ENCODE assay signal across 7 mouse cellular contexts in genomic region chr5:24453283-24453984, GRCm38 (mm10). TPM values are rescaled to one million over a fixed set of nuclear protein-coding genes. Genes with fewer than 3 reads are reported as not detected.
A peak's percentile ranks its signal among the peaks of the same experiment; 100 is the strongest.
DNase-seq lines count a peak whose midpoint lies in the region; ATAC-seq lines count a peak whose summit lies in the region.

No protein-coding gene starts in this region.

- WGBS in lung, embryonic 16.5 days, result 11% methylated on average over 5 of the region's 5 CpGs
- WGBS in hindbrain, embryonic 10.5 days, result 8% methylated on average over 5 of the region's 5 CpGs
- 6% methylated on average over 5 of the region's 5 CpGs for WGBS in midbrain, embryonic 12.5 days

- H3K27ac ChIP-seq in lung, embryonic 16.5 days (ENCODE audit: low read length), result peak overlapping the region; percentile 83
- H3K27ac ChIP-seq in hindbrain, embryonic 10.5 days, result peak overlapping the region; percentile 97
- peak overlapping the region; percentile 96 for H3K27ac ChIP-seq in midbrain, embryonic 12.5 days (replicated peaks)

- DNase-seq in lung, adult 18-20 months, result no peak
- peak; percentile 91 for DNase-seq in cerebellum, adult 9-11 months
- DNase-seq in hindbrain, embryonic 10.5 days (ENCODE audit: low spot score), result peak; percentile 65
- DNase-seq in adrenal gland, postnatal 14 days, result no peak
- DNase-seq in thymus, postnatal 14 days, result no peak

- H3K4me3 ChIP-seq in lung, embryonic 16.5 days (ENCODE audit: low read length), result peak overlapping the region; percentile 89
- peak overlapping the region; percentile 95 for H3K4me3 ChIP-seq in hindbrain, embryonic 10.5 days
- H3K4me3 ChIP-seq in midbrain, embryonic 12.5 days, result peak overlapping the region; percentile 96

- no peaks in the 10 kb centered on the region for H3K9me3 ChIP-seq in lung, embryonic 16.5 days (ENCODE audit: control insufficient read depth, low read length)
- no peaks in the 10 kb centered on the region for H3K9me3 ChIP-seq in hindbrain, embryonic 10.5 days
- no peaks in the 10 kb centered on the region for H3K9me3 ChIP-seq in midbrain, embryonic 12.5 days

- H3K27me3 ChIP-seq in lung, embryonic 16.5 days (ENCODE audit: control insufficient read depth, insufficient read depth, low read depth, low read length), result no peaks in the 10 kb centered on the region
- peaks cover 24% of the 10 kb centered on the region; the same call in 1 of the 2 replicates for H3K27me3 ChIP-seq in hindbrain, embryonic 10.5 days (ENCODE audit: insufficient read depth, poor library complexity, severe bottlenecking)
- H3K27me3 ChIP-seq in midbrain, embryonic 12.5 days, result peaks cover 9% of the 10 kb centered on the region; the same call in 1 of the 2 replicates

- peaks cover 31% of the 10 kb centered on the region for H3K4me1 ChIP-seq in lung, embryonic 16.5 days (replicated peaks; ENCODE audit: control insufficient read depth, insufficient read depth, low read length)
- peaks cover 50% of the 10 kb centered on the region for H3K4me1 ChIP-seq in hindbrain, embryonic 10.5 days (replicated peaks)
- H3K4me1 ChIP-seq in midbrain, embryonic 12.5 days, result peaks cover 46% of the 10 kb centered on the region

- no peaks in the 10 kb centered on the region for H3K36me3 ChIP-seq in lung, embryonic 16.5 days (ENCODE audit: control insufficient read depth, insufficient read depth, low read length)
- H3K36me3 ChIP-seq in hindbrain, embryonic 10.5 days, result peaks cover 33% of the 10 kb centered on the region
- H3K36me3 ChIP-seq in midbrain, embryonic 12.5 days, result peaks cover 18% of the 10 kb centered on the region

- H3K4me2 ChIP-seq in lung, embryonic 16.5 days (ENCODE audit: low read depth, low read length), result peak overlapping the region; percentile 95
- peak overlapping the region; percentile 99 for H3K4me2 ChIP-seq in midbrain, embryonic 12.5 days (replicated peaks)

- no peak for ATAC-seq in lung, embryonic 16.5 days (ENCODE audit: low read depth)
- 0 out of 2 replicates have a peak, but pooled peaks have one; percentile 17 for ATAC-seq in midbrain, embryonic 12.5 days (ENCODE audit: low FRiP score, low read depth)

- H3K9ac ChIP-seq in lung, embryonic 16.5 days (ENCODE audit: low read length), result peak overlapping the region; percentile 94
- peak overlapping the region; percentile 97 for H3K9ac ChIP-seq in midbrain, embryonic 12.5 days (replicated peaks)

RNA-seq across cellular contexts. Expression of gene Agap3, which starts 1.5 kb away (rescaled TPM):
- 18.6 and 22.1 TPM in 2 replicates for polyA plus RNA-seq in lung, embryonic 16.5 days (2015; fragmentation: Nextera tagmentation; extraction: Ambion mirVana)
- 31.9 and 36.5 TPM in 2 replicates for polyA plus RNA-seq in hindbrain, embryonic 10.5 days (2016; fragmentation: Nextera tagmentation; extraction: Ambion mirVana)
- 60.4 and 64.6 TPM in 2 replicates for polyA plus RNA-seq in midbrain, embryonic 12.5 days (2016; fragmentation: Nextera tagmentation; extraction: Ambion mirVana)
- total RNA-seq in adrenal gland, postnatal 14 days (2021), result 64.0 and 72.0 TPM in 2 replicates

RNA-seq across cellular contexts. Expression of gene Tmub1, which starts 5.8 kb away (rescaled TPM):
- polyA plus RNA-seq in lung, embryonic 16.5 days (2015; fragmentation: Nextera tagmentation; extraction: Ambion mirVana), result 18.0 and 19.6 TPM in 2 replicates
- 32.7 and 38.4 TPM in 2 replicates for polyA plus RNA-seq in hindbrain, embryonic 10.5 days (2016; fragmentation: Nextera tagmentation; extraction: Ambion mirVana)
- 31.8 and 35.4 TPM in 2 replicates for polyA plus RNA-seq in midbrain, embryonic 12.5 days (2016; fragmentation: Nextera tagmentation; extraction: Ambion mirVana)
- 8.6 and 10.6 TPM in 2 replicates for total RNA-seq in adrenal gland, postnatal 14 days (2021)

RNA-seq across cellular contexts. Expression of gene Fastk, which starts 8.3 kb away (rescaled TPM):
- 96.6 and 99.2 TPM in 2 replicates for polyA plus RNA-seq in lung, embryonic 16.5 days (2015; fragmentation: Nextera tagmentation; extraction: Ambion mirVana)
- 114 and 127 TPM in 2 replicates for polyA plus RNA-seq in hindbrain, embryonic 10.5 days (2016; fragmentation: Nextera tagmentation; extraction: Ambion mirVana)
- 102 and 116 TPM in 2 replicates for polyA plus RNA-seq in midbrain, embryonic 12.5 days (2016; fragmentation: Nextera tagmentation; extraction: Ambion mirVana)
- total RNA-seq in adrenal gland, postnatal 14 days (2021), result 113 and 122 TPM in 2 replicates

RNA-seq across cellular contexts. Expression of gene Slc4a2, which starts 29.8 kb away (rescaled TPM):
- 45.1 and 48.9 TPM in 2 replicates for polyA plus RNA-seq in lung, embryonic 16.5 days (2015; fragmentation: Nextera tagmentation; extraction: Ambion mirVana)
- 33.5 and 39.7 TPM in 2 replicates for polyA plus RNA-seq in hindbrain, embryonic 10.5 days (2016; fragmentation: Nextera tagmentation; extraction: Ambion mirVana)
- 32.7 and 35.7 TPM in 2 replicates for polyA plus RNA-seq in midbrain, embryonic 12.5 days (2016; fragmentation: Nextera tagmentation; extraction: Ambion mirVana)
- 57.6 and 60.5 TPM in 2 replicates for total RNA-seq in adrenal gland, postnatal 14 days (2021)

RNA-seq across cellular contexts. Expression of gene Cdk5, which starts 30.1 kb away (rescaled TPM):
- polyA plus RNA-seq in lung, embryonic 16.5 days (2015; fragmentation: Nextera tagmentation; extraction: Ambion mirVana), result 43.0 and 45.8 TPM in 2 replicates
- 46.4 and 61.4 TPM in 2 replicates for polyA plus RNA-seq in hindbrain, embryonic 10.5 days (2016; fragmentation: Nextera tagmentation; extraction: Ambion mirVana)
- 64.1 and 76.9 TPM in 2 replicates for polyA plus RNA-seq in midbrain, embryonic 12.5 days (2016; fragmentation: Nextera tagmentation; extraction: Ambion mirVana)
- total RNA-seq in adrenal gland, postnatal 14 days (2021), result 38.5 and 38.7 TPM in 2 replicates

Comparison
In these comparisons a context has a peak if more than half of its experiments do, and no peak if none do; other contexts are left out.
1. DNase-seq: peak in cerebellum, adult 9-11 months (single experiment) and hindbrain, embryonic 10.5 days (single experiment); none in lung, adult 18-20 months (0 of 2), adrenal gland, postnatal 14 days (single experiment) and thymus, postnatal 14 days (single experiment).
2. Peak in every context shown above with its lines, with median percentiles within 50 percentile points of each other: H3K27ac ChIP-seq and H3K4me3 ChIP-seq.